In genomic region chr1:56977201-56978100, GRCm38 (mm10) we compare ENCODE assay signal across 8 mouse cellular contexts. TPM values are rescaled to one million over a fixed set of nuclear protein-coding genes. Genes with fewer than 3 reads are reported as not detected.
DNase-seq lines count a peak whose midpoint lies in the region; ATAC-seq and TF ChIP-seq lines count a peak whose summit lies in the region.

No protein-coding gene starts in this region.

- H3K4me3 ChIP-seq in forebrain, embryonic 11.5 days (ENCODE audit: low read depth, low read length): peak overlapping the region; percentile 17; the same call in 1 of the 2 replicates
- peak overlapping the region; percentile 42 for H3K4me3 ChIP-seq in small intestine, adult 2 months (ENCODE audit: low read depth, low read length)

- H3K27me3 ChIP-seq in forebrain, embryonic 11.5 days (ENCODE audit: control insufficient read depth, insufficient read depth, low read length): peaks cover 56% of the 10 kb centered on the region
- peaks cover 52% of the 10 kb centered on the region for H3K27me3 ChIP-seq in small intestine, adult 2 months (ENCODE audit: control insufficient read depth, insufficient read depth, low read length)

- H3K9ac ChIP-seq in forebrain, embryonic 11.5 days (ENCODE audit: low read length): 0 out of 2 replicates have a peak overlapping the region, but pooled peaks have one; percentile 3

- H3K4me1 ChIP-seq in forebrain, embryonic 11.5 days (replicated peaks; ENCODE audit: control insufficient read depth, insufficient read depth, low read length): peaks cover 8% of the 10 kb centered on the region; the same call in 1 of the 2 replicates
- H3K4me1 ChIP-seq in small intestine, adult 2 months (ENCODE audit: control insufficient read depth, insufficient read depth, insufficient read length, low read length): peaks cover 3% of the 10 kb centered on the region

- TF ChIP-seq CTCF in brain, embryonic 14.5 days (IDR thresholded peaks at IDR 0.05; ENCODE audit: borderline replicate concordance, extremely low read depth, insufficient read depth, insufficient read length): peak; percentile 81
- peak; percentile 70 for TF ChIP-seq CTCF in small intestine, adult 2 months (IDR thresholded peaks at IDR 0.05; ENCODE audit: extremely low read depth, insufficient read length, insufficient replicate concordance, low read depth, low read length)

- peak; percentile 23; the same call in 1 of the 2 replicates for ATAC-seq in forebrain, embryonic 11.5 days (replicated peaks; ENCODE audit: low FRiP score)

- under 1% methylated on average over 45 of the region's 45 CpGs for WGBS in forebrain, embryonic 11.5 days
- WGBS in small intestine, adult 2 months: 6% methylated on average over 45 of the region's 45 CpGs

- peak; percentile 61 to 66 for DNase-seq in adrenal gland, adult 18-20 months (ENCODE audit: low spot score in 2 of 2)
- DNase-seq in adrenal gland, adult 8-10 months: no peak
- DNase-seq in brain, embryonic 14.5 days (ENCODE audit: low read depth): peak; percentile 72
- DNase-seq in forebrain, embryonic 11.5 days (ENCODE audit: low spot score): peak; percentile 87
- peak; percentile 71 to 75 for DNase-seq in heart, postnatal 10 days
- DNase-seq in kidney, postnatal 4 days: peak; percentile 87 to 89
- DNase-seq in lung, postnatal 25 days (ENCODE audit: low spot score): peak; percentile 48

- H3K27ac ChIP-seq in forebrain, embryonic 11.5 days (ENCODE audit: low read depth, low read length): no peak overlapping the region
- no peak overlapping the region for H3K27ac ChIP-seq in small intestine, adult 2 months (ENCODE audit: insufficient read depth, low read depth, low read length)

- H3K4me2 ChIP-seq in forebrain, embryonic 11.5 days (ENCODE audit: low read depth, low read length, severe bottlenecking): peak overlapping the region; percentile 45; the same call in 1 of the 2 replicates

- intact Hi-C loops in heart, postnatal 10 days (cut with DNase I): loop anchor here (5.0 kb wide), 3 partner anchors 230 to 1085 kb away; no protein-coding TSS in a partner anchor

- H3K9me3 ChIP-seq in forebrain, embryonic 11.5 days (ENCODE audit: control insufficient read depth, low read length): no peaks in the 10 kb centered on the region

- TF ChIP-seq POLR2A in brain, embryonic 14.5 days (IDR thresholded peaks at IDR 0.05; ENCODE audit: borderline replicate concordance, extremely low read depth, insufficient read depth, insufficient read length, poor library complexity, severe bottlenecking): no peak
- TF ChIP-seq POLR2A in small intestine, adult 2 months (IDR thresholded peaks at IDR 0.05; ENCODE audit: low read depth, low read length): no peak

- H3K36me3 ChIP-seq in forebrain, embryonic 11.5 days (ENCODE audit: control insufficient read depth, insufficient read depth, low read length): no peaks in the 10 kb centered on the region
- no peaks in the 10 kb centered on the region for H3K36me3 ChIP-seq in small intestine, adult 2 months (ENCODE audit: control insufficient read depth, insufficient read depth, low read length)

RNA-seq across cellular contexts. Expression of gene Satb2, which starts 1.0 kb away (rescaled TPM):
- total RNA-seq in adrenal gland, adult 18-20 months (2021): 1 to 10 TPM; 1.5 to 4.2 TPM
- total RNA-seq in adrenal gland, adult 8-10 months (2022): 1 to 10 TPM; 1.9 to 3.2 (median 2.4) TPM
- 7.9 and 12.2 TPM in 2 replicates for polyA plus RNA-seq in brain, embryonic 14.5 days (2012; rRNA removed)
- polyA plus RNA-seq in forebrain, embryonic 11.5 days (2014; fragmentation: Nextera tagmentation; extraction: Ambion mirVana): 1.5 and 1.9 TPM in 2 replicates
- total RNA-seq in heart, postnatal 10 days (2021): under 1 TPM; 0.52 to 0.74 TPM
- polyA plus RNA-seq in small intestine, adult 2 months (2012; rRNA removed): 0.20 and 5.2 TPM in 2 replicates
